Mouse (Mus musculus): ENCODE data around the gene Tmprss2.
"Not testable (repeated sequence)": the region's sequence is repeated elsewhere in the genome, so short reads cannot be mapped to it uniquely, and the experiment has no call there.

Gene Tmprss2

DNA sequence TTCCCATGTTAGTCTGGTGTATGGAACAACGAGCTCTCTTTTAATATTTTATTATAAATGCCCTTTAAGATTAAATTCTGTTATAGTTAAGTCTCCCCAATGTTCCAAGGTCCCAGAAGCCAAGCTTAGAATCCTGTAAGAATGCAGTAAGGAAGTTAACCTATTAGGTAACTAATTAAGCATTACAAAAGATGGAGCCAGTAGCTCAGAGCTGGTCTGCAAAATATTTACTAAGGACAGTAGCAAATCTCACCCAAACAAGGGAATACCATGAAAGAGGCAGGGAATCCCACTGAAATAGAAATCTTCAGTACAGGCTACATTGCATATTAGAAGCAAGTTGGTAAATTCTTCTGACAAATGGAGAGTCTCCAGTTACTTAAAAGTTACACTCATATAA lies 28.1 kb downstream of the Tmprss2 start:
- not testable (repeated sequence) for DNase-seq

DNA sequence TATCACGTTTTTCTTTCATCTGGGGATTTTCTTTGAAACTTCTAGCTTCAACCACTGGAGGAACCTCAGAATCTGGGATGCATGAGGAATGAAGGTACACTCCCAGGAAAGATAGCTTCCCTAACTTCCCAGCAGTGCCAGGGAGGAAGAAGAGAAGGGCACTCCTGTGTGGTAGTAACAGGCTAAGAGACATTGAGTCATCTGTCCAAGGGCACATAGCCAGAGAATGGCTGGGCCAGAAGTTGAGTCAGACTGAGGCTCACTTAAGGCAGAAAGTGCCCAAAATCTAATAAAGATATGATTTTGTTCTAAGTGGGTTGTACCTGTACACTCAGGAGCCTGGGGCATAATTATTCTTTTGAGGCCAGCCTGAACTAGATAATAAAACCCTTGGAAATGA lies 41.6 kb downstream of the Tmprss2 start:
- no peak for DNase-seq

DNA sequence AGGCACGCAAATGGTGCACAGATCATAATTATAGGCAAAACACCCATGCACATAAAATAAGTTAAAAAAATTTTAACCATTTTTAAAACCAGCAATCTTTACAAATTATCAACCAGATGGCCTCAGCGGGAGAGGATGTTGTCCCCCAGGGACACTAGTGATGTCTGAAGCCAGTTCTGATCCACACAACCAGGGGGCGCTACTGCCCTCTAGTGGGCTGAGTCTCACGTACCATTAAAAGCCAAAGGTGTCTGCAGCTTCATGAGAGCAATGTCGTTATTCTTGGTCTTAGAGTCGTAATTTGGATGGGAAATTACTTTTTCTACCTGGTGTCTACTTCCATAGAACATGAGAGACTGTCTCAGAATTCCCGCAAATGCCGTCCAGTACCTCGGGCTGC lies 42.3 kb downstream of the Tmprss2 start:
- DNase-seq: peak; percentile 7

DNA sequence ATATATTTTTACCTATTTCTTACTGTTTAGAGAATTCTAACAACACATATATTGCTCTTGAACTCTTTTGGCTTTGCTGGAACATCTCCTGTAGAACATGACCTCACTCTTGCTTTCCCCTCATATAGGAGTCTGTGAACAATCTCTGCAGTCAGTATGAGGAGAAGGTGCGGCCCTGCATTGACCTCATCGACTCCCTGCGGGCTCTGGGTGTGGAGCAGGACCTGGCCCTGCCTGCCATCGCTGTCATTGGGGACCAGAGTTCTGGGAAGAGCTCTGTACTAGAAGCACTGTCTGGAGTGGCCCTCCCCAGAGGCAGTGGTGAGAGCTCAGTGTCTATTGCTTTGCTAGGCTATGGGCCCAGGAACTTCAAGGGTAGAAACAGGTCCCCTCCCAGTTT lies 66.7 kb downstream of the Tmprss2 start:
- no peak for DNase-seq

DNA sequence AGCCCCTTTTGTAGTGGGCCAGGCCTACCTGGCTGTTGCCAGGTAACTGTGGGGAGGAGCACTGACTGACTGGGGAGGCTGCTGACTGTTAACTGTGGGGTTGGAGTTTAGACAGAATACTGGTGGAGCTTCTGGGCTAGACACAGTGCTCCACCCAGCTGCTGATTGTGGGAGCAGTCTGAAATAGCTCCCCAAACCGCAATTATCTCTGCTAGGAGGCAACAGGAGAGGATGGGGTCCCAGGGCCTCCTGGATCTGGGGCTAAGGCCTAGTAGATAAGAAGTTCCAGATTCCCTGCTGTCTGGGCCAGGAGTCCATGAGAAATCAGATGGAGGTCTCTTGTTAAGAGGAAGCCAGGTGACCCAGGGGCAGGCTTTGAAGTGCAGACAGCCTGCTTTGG lies 74.1 kb downstream of the Tmprss2 start:
- DNase-seq: no peak

DNA sequence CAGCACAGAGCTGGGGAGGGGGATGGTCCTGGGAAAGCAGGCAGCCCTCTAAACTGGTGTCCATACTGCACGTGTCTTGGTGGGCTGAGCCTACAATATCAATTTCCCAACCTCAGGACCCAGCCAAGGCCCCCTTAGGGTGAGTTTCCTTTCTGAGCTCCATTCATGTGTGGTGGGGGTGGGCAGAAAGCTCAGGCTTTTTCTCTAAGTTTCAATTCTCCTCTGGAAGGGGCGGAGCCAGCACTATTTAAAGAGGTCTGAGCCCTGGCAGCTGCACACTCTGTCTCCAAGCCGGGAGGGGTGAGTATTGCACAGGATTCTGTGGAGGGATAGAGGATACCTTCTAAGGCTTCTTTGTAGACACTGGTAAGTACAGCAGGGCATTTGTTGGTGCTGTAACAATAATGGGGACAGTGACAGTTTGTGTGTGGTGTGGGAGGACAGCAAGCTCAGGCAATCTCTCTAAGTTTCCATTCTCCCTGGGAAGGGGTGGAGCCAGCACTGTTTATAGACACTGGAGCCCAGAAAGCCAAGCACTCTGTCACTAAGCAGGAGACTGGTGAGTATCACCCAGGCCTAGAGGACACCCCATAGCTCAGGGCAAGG lies 75.1 kb downstream of the Tmprss2 start:
- no peak for DNase-seq

DNA sequence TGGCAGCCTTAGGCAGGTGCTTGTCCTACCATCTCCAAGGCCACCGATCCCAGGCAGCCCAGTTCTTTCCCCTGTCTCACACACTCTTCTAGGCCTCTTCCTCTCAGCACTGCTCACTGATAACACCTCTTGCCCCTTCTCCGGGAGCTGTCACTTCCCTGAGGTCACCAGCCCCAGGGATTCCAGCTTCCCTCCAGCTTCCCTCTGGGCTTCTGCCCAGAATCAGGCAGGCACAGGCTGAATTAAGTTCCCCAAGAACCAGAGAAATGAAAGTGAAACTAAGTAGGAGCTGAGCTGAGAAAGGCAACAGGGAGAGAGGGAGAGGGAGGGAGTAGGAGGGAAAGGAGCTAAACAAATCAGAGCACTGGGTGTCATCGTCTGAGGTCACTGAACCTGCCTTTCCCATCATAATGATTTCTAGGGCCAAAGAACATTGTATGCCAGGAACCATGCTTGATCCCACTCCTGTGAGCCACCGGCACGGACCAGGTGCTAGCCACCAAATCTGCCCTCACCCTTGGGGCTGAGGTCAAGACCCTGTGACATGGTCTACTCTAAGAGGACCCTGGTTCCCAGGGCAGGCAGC lies 76.0 kb downstream of the Tmprss2 start:
- DNase-seq: no peak

DNA sequence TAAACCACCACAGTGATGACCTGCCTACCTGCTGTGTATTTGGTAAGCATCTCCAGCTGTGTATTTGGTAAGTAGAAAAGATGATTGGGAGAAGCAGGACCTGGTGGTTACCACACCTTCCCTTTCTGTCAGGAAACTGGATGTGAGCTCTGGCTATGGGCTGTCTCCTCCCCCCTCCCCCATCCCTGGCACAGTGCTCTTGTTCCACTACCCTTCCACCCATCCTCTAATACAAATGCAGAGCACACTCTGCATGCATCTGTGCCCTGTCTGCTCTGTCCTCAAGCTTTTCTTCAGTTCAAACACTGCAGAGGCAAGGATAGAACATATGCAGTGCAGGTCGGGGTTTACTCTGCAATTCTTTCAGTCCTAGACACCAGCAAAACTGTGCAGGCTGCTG lies 76.5 kb downstream of the Tmprss2 start:
- no peak for DNase-seq

DNA sequence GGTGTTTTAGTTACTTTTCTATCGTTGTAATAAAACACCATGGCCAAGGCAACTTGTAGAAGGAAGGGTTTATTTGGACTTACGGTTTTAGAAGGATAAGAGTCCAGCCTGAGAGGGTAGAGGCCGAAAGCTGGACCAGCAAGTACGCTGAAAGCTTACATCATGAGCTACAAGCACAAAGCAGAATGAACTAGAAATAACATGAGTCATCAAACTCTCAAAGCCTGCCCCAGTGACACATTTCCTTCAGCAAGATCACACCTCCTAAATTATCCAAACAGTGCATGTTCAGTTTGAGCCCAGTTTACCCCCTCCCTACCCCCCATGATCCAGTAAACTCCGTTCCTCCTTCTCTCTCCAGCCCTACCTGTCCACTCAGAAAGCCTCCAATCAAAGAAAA lies 77.2 kb downstream of the Tmprss2 start:
- DNase-seq: no peak

DNA sequence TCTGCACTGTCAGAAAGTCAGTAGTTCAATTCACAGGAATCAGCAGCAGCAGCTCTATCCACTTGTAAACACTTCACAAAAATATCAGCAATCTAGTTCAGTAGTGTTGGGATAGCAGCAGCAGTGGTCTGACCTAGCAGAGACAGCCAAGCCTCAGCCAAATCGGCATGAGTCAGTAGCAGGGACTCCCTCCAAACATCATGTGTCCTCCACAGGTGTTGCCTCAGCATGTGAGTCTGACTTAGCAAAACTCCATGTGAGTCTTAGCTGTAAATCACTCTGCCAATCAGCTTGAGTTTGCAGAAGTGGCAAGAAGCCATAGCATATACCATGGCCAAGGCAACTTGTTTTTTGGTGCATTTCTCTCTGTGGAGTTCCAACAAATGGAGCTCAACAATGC lies 77.9 kb downstream of the Tmprss2 start:
- no peak for DNase-seq

DNA sequence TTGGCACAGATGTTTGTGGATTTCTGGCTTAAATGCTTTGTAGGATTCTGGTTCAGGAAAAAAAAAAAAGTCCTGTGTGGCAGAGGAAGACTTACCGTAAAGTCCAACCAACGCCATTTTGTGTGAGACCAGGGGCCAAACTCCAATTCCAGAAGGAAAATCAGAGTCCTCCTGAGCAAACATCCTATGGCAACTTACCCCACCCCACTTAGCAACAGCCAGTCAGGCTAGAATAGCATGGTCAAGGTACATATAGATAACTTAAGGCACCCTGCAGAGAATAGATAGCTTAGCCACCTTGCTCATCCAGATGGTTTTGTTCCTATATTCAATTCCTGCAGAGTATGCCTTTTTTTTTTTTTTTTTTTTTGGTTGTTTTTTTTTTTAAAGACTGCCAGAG lies 81.8 kb downstream of the Tmprss2 start:
- no peak for DNase-seq

DNA sequence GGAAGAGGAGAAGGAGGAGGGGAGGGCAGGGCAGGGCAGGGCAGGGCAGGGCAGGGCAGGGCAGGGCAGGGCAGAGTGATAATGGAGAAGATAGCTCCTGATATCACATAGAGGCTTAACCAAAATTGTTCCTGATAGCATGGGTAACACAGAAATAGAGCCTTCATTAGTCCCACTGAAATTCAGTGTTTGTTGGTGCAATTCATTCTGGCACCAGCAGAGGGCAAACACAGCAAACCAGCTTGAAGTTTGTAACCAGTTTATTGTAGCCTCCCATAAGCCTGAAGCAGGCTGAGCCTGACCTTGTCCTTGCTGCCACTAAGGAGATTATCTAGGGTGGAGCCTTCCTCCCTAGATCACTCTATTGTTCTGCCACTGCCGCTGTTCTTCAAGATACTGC lies 88.0 kb downstream of the Tmprss2 start:
- DNase-seq: no peak

DNA sequence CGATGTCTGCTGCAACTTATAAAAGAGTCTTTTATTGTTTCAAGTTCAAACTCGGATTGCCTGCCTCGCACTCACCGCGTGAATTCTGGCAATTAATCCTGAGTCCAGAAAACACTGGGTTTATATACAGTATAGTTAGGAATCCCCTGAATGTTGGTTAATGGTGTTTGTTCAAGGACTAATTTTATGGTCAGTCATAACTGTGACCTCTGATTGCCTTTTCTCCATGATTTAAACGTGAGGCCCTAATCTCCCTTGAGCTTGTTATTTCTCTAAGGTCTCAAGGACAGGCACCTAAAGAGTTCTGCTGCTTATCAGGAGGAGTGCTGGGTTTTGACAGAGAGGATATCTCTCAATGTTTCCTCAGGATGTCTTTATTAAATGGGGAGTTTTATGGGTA lies 89.0 kb downstream of the Tmprss2 start:
- DNase-seq: no peak

DNA sequence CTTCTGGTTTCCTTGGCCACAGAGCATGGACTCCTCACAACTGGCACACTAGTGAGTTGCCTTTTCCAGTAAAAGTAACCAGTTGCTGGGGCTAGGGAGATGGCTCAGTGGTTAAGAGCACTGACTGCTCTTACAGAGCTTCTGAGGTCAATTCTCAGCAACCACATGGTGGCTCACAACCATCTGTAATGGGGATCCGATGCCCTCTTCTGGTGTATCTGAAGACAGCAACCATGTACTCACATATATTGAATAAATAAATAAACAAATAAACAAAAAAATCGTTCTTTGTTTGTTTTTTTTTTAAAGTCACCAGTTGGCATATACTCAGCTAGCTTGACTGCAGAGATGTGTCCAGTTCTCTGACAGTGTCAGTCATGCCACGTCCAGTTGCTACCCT lies 94.7 kb downstream of the Tmprss2 start:
- no peak for DNase-seq

Measured in cerebellum, adult 11 months (tissue).